Mouse (Mus musculus) layer of hippocampus, adult 2 months (tissue): ENCODE data around the gene Duxbl3. TPM values are rescaled to one million over a fixed set of nuclear protein-coding genes. Genes with fewer than 3 reads are reported as not detected.
"Not testable (repeated sequence)": the region's sequence is repeated elsewhere in the genome, so short reads cannot be mapped to it uniquely, and the experiment has no call there.

ENCODE experiments used
- DNase-seq, 2 experiments: peaks; one replicate each; pipeline ENCODE4 v3.0.0; 2022; ENCODE audit warnings: low spot score in 2 of 2
- H3K27ac ChIP-seq: fragments of 200-600 bp; 2 replicates; pipeline ENCODE4 v1.8.1; 2022
- H3K4me3 ChIP-seq: fragments of 200-600 bp; 2 replicates; pipeline ENCODE4 v1.8.1; 2022; ENCODE audit warnings: mild to moderate bottlenecking
- CTCF ChIP-seq: fragments of 200-600 bp; conservative IDR thresholded peaks from 2 replicates; pipeline ENCODE4 v1.8.1; 2022; ENCODE audit warnings: antibody characterized with exemption, mild to moderate bottlenecking, moderate library complexity
- long read RNA-seq, 2 experiments: library from polyadenylated mRNA; stranded (forward); transcript quantifications; one replicate each; pipeline ENCODE4 v2.0.0; 2021; ENCODE audit warnings: borderline mapping rate in 2 of 2
- total RNA-seq, 2 experiments: library from RNA; stranded (reverse); gene quantifications; 2 replicates each; pipeline ENCODE4 v1.2.3; 2021

The Duxbl3 gene
- total RNA-seq: 1 to 10 TPM; 1.5 to 2.0 TPM
- long read RNA-seq, experiment 1: 0 reads
- long read RNA-seq, experiment 2, partial matches to known transcripts: 0 of 1 reads
- long read RNA-seq, experiment 2, other reads (novel, unspliced or antisense): 1 of 1 reads

DNA sequence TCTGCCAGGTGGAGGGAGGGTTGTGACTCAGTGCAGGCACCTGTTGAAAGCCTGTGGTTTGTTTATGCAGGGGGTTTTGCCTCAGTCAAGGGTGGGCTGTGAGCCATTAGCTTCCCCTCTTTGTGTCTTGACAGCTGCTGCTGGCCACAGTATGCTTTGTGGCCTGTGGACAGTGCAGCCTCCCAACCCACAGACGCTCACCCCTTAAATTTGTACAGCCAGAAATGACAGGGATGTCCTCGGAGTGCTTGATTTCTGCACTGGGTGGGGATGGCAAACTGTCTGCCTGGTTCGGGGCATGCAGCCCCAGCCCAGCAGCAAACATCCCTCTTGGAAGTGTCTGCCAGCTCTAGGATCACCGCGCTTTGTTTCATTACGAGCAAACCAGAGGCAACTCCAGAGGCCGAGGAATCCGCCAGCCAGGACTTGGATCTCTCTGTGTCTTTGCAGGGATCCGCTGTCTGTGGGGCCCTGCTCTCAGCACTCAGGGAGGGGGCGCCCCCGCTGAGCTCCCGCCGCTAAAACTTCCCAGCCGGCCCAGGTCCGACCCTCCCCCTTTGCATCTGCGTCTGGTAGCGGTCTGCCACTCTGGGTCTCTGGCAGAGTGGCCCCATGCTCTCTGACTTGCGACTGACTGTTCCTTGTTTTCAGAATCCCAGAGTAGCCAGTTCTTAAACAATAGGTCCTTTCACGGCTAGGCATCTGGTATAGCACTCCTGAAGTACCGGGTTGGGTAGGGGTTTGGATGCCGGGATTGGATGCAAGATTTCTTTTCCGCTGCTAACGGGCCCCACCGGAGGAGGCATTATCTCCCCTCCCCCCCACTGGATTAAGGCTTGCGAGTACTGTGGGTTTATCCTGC, at the start of gene Duxbl3:
Gene Duxbl3, plus strand, starts transcription at position 207 of the 862 bp plus-strand sequence.
- not testable (repeated sequence) for DNase-seq, H3K27ac ChIP-seq, H3K4me3 ChIP-seq

DNA sequence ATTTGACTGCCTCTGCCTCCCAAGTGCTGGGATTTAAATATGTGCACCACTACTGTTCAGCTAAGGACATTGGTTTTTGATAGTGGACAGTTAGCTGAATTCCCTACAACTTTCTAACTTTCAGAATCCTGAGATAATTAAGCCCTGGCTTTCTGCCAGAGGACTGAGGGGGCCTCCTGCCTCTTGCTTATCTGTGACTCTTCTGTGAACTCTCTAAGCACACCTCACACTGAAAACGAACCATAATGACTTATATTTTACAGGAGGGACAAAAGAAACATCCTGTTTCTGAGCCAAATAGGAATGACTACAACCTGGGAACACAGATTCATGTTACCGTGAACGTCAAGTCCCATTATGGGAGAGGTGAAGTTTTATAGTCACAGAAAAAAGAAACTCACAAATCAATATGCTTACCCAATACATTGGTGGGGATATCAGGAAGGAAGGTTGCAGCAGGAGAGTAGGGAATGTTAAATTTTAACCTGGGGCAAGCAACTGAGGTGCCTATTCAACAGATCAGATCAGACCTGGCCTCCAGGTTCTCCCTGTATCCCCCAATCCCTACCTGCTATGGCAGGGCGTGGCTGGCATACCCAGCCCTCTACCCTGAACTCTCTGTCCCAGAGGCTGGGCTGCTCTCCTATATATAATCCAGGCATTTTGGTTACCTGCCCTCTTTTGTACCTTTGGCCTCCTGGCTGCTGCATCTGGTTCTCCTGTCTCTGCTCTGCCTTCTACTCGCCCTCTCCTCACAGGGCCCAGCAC, 41.3 kb upstream of the Duxbl3 start:
- not testable (repeated sequence) for DNase-seq, H3K4me3 ChIP-seq, H3K27ac ChIP-seq

DNA sequence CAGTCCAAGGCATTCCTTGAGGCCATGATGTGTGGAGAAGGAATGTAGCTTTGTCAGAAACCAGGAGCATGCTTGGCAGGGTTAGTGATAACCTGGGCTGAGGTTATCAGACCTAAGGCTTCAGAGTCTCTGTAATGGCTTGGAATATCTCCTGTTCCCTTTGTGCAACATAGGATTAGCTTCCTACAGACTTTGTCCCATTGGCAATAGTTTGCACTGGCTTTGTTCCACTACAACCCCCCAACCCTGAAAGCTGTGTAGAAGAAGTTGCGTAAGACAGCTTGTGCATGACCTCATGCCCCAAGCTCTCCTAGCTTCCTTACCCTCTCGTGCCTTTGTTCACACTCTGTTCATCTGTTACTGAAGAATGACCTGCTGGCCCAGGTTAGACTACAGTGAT, 20.6 kb upstream of the Duxbl3 start:
- DNase-seq, H3K27ac ChIP-seq, H3K4me3 ChIP-seq: not testable (repeated sequence)

DNA sequence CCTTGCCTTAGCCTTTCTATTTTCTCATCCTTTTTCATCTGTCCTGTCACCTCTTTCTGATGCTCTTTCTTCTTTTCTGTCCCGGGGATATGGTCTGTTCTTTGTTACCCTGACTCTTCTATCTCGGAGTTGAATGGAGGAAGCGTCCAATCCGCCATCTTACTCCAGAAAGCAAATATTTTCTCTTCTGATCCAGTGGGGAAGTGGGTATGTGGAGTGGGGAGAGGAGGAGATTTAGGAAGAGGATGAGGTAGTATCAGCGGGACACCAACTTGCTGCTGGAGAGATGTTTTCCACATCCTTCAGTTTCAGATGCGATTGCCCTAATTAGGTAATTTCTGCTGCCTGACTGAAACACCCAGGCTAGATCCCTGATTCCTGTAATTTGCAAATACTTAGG, 967 bp downstream of the Duxbl3 start:
- not testable (repeated sequence) for H3K27ac ChIP-seq, DNase-seq, H3K4me3 ChIP-seq

- not testable (repeated sequence) for DNase-seq, H3K27ac ChIP-seq, H3K4me3 ChIP-seq
Observed at GRCm38 (mm10) chr14:26286737-26287136, 29.0 kb downstream of the Duxbl3 start.

DNA sequence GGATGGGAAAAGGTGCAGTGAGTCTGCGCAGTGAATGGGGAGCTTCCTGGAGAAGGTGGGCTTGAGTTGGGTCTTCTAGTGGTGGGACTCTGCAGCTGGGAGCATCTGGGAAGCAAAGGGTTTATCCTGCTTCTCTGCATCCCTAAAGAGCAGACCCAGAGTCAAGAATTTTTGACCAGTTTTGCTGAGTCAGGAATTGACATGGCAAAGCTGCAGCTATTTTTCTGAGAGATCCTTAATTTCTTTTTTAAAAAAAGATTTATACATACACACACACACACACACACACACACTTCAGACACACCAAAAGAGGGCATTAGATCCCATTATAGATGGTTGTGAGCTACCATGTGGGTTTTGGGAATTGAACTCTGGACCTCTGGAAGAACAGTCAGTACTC, 36.1 kb downstream of the Duxbl3 start:
- no peak for DNase-seq
- Histone ChIP-seq H3K4me3 (no peak overlapping the region), H3K27ac (no peak overlapping the region)
- TF ChIP-seq CTCF: no peak

DNA sequence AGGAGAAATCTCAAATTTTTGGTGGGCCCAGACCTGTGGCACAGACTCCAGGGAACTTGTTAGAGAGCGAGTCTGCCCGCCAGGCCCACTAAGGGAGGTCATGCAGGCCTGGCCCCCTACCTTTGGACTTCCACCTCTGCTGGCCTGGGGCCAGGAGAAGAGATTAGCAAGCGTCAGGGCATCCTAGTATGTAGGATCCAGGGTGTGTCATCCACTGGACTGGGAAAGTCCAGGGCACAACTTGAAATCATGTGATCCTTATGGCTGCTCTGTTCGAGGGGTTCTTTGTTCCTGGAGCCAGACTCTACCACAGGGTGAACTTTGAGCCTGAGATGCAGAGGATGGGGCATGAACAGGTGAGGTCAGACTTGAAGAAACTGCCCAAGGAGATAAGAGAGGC, 39.3 kb downstream of the Duxbl3 start:
- DNase-seq: no peak
- TF ChIP-seq CTCF: no peak
- no peak overlapping the region for H3K4me3 ChIP-seq
- H3K27ac ChIP-seq: no peak overlapping the region

DNA sequence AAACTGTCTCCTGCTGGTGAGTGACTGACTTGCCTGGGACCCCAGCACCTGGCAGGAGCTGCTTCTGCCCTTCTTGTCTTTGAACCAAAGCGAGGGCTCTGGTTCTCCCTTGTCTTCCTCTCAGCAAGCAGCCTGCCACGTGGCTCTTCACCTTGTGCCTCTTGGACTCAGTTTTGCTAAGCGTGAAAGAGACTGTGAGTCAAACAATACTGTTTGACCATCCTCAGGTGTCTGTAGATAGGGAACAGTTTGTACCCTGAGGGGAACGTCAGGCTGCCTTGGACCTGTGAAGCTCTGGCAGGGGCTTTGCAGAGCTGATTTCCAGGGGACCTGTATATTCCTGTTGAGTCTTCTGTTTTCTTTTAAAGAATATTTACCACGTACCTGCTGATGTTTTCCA, 39.7 kb downstream of the Duxbl3 start:
- Histone ChIP-seq H3K27ac (no peak overlapping the region), H3K4me3 (no peak overlapping the region)
- no peak for TF ChIP-seq CTCF
- DNase-seq: no peak

- DNase-seq: peak; percentile 74 to 76
- no peak overlapping the region for H3K4me3 ChIP-seq
- peak; percentile 92 for TF ChIP-seq CTCF
- H3K27ac ChIP-seq: no peak overlapping the region
Observed at GRCm38 (mm10) chr14:26303111-26303510, 45.3 kb downstream of the Duxbl3 start.

- no peak overlapping the region for H3K27ac ChIP-seq
- peak; percentile 70 for TF ChIP-seq CTCF
- no peak for DNase-seq
- H3K4me3 ChIP-seq: no peak overlapping the region
Observed at GRCm38 (mm10) chr14:26306032-26306431, 48.3 kb downstream of the Duxbl3 start.

GRCm38 (mm10) chr14:26308813-26309212, 51.1 kb downstream of the Duxbl3 start:
- DNase-seq: no peak
- H3K4me3 ChIP-seq: no peak overlapping the region
- H3K27ac ChIP-seq: no peak overlapping the region
- TF ChIP-seq CTCF: no peak

DNA sequence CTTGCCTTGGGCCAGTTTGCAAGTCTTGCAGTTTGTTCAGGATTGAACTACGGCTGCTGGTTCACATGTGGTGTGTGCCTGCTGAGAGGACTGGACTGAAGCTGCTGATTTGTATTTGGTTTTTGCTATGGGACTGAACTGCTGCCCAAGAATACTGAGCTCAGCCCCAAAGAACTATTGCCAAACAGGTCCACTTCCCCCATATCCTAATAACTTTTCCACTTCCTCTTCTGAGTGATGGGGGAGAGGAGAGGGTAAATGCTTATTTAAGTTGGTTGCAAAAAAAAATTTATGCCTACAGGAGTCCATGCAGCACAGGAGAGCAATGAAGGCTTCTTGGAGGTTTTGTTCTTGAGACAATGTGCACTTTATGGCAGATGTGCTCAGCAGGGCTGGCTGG, 51.7 kb downstream of the Duxbl3 start:
- Histone ChIP-seq H3K4me3 (no peak overlapping the region), H3K27ac (no peak overlapping the region)
- DNase-seq: no peak
- TF ChIP-seq CTCF: no peak

- no peak overlapping the region for H3K27ac ChIP-seq
- H3K4me3 ChIP-seq: no peak overlapping the region
- no peak for DNase-seq
- TF ChIP-seq CTCF: no peak
Observed at GRCm38 (mm10) chr14:26316246-26316730, 58.5 kb downstream of the Duxbl3 start.

Other genes starting within 250 kb of the Duxbl3 start
- gene Gm9780, start 215.3 kb upstream of the Duxbl3 start, total RNA-seq: 1 to 10 TPM; 1.7 to 2.3 TPM
- 10 to 100 TPM; 15.8 to 18.1 TPM for gene Tmem254c, start 190.6 kb upstream of the Duxbl3 start, total RNA-seq
- not detected for gene Cphx2, start 176.4 kb upstream of the Duxbl3 start, total RNA-seq
- not detected for gene Cphx3, start 175.7 kb upstream of the Duxbl3 start, total RNA-seq
- under 1 TPM in 1 of 2 experiments, not detected in 1; 0.31 TPM for gene Duxbl2, start 139.6 kb upstream of the Duxbl3 start, total RNA-seq
- 1 to 10 TPM; 5.0 to 7.9 TPM for gene Plac9b, start 75.5 kb upstream of the Duxbl3 start, total RNA-seq
- gene Tmem254b, start 50.9 kb upstream of the Duxbl3 start, total RNA-seq: 10 to 100 TPM; 15.2 to 16.2 TPM